Mouse (Mus musculus): ENCODE measurements at regions not wholly inside any gene's neighbourhood (a gene's known extent, or its start where the extent isn't known, plus 50 kb on each side); places are given as distances from the start of the nearest gene placed in this dataset.

DNA sequence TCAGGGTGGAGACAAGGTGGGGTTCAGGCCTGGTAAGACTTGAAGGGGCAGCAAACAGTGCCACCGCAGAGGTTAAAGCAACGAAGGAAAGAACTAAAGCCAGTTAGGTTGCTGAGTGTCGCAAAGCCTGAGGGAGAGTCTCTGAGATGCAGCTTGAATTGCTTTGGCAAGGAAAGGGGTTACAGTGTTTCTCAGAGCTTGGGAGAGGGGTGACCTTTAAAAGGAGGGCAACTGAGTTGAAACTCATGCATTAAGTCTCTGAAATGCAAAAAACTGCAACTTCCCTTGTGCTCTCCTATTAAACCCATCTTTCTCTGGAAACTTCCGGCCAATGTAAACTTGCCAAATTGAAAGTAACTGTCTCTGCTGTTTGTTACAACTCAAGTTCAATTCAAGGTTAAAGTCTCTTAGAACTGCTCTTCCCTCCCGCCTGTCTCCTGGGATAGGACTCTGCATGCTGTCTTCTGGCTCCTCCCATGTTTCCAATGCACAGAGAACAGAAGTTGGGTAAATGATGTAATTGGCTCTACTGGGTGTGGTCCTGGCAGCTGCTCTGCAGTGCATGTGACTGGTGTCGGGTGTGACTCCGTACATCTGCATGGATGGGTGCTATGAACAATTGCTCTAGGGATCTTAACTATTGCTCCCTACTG lies 181.4 kb upstream of the Gas1 start:
- DNase-seq (ENCODE audit: low spot score in 2 of 2) = no peak

DNA sequence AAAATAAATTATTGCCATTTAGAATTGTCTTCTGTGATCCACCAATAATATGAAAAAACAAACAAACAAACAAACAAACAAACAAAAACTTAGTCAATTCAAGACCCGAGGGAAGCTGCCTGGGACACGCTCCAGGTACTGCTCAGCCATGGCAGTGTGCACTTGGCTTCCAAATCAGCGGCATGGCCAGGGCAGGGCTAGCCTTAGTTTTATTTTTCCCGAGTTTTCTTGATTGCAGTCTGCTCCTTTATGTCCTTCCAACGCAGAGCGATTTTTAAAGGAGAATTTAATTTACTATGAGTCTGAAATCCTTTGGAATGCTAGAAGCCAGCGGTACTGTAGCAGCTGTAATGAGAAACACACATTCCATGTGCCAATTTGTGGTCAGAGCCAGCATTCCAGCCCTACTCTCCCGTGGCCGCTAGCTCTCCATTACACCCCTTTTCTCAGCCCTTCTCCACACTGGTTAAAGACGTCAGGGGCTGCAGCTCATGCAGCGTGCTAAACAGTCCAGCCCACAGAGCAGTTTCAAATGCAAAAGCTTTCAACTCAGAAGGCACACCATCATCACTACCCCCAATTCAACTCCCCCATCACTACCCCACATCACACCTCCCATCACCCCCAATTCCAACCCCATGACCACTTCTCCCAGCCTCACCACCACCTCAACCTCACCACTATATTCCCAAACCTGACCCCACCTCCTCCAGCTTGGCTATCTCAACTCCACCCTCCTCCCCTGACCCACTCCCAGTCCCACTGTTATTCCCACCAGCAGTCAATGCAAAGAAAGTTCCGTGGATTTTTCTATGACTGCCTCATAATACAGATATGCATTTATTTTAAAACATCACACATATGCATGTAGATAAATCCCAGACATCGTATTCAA lies 187.9 kb upstream of the Gas1 start:
- no peak for DNase-seq (ENCODE audit: low spot score in 2 of 2)

DNA sequence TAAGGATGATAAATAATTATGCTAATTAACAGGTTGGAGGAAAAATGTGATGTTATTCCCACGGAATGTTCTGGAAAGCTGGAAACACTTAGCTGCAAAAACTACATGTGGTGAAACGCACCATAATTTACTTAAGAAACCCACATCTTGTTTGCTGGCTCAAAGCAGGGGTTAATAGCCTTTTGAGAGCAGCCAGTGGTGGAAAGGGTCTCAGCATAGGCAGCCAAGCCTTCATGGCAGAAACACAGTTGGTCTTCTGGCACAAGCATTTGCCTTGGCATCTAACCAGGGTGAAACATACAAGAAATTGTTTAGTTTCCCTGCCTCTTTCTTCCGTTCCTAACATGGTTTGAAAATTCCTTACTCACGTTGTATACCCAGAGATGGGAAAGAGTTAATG lies 192.1 kb upstream of the Gas1 start:
- no peak for DNase-seq (ENCODE audit: low spot score in 2 of 2)

DNA sequence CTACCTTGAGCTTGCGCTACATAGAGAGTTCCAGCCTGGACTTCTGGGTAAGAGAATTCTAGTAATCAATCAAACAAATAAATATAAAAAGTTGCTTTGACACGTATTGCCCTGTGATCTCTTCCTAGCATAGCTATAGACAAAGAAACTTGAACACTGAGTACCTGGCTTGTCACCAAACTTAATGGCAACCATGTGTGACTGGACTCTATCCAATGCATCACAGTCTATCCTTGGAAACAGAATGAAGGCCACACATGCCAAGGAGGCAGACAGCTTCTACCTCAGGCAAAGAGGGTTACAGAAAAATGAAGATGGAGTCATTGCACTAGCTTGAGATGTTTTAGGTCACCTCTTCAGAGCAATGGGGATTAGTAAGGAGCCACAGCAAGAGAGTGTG lies 194.5 kb upstream of the Gas1 start:
- DNase-seq (ENCODE audit: low spot score in 2 of 2) = no peak

DNA sequence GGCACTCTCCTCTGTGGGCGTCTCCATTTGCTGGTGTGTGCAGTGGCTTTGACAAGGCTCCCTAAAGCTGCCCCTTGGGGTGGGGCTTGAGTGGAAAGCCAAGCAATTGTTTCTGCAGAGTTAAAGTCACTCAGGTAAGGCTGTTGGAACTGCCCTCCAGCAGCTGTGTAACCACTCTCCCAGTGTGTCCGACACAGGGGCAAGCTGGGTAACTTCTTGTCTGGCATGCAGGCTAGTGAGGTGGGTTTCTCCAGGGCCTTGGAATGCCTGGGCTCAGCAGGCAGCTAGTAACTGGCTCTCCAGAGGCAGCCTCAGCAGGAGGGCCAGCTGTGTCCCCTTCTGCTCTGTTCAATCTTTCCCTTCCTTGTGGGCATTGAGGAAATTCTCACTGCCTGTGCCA lies 199.5 kb upstream of the Gas1 start:
- no peak for DNase-seq (ENCODE audit: low spot score in 2 of 2)

DNA sequence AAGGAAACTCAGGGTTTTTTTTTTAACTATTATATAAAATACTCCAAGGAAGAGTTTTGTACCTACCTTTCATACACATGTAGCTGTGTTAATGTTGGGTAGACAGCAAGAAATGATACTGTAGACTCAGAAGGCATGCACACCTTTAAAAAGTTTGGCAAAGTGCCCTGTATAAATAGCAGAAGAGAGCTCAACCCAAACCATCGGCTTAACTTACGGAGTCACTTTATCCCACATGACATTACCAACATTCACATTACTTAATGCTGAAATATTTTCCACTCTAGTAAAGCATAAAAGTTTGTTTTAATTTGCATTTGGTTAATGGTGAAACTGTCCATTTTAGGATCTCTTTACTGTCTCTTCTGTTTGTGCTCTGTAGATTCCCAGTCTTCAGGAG lies 205.7 kb upstream of the Gas1 start:
- no peak for DNase-seq (ENCODE audit: low spot score in 2 of 2)

DNA sequence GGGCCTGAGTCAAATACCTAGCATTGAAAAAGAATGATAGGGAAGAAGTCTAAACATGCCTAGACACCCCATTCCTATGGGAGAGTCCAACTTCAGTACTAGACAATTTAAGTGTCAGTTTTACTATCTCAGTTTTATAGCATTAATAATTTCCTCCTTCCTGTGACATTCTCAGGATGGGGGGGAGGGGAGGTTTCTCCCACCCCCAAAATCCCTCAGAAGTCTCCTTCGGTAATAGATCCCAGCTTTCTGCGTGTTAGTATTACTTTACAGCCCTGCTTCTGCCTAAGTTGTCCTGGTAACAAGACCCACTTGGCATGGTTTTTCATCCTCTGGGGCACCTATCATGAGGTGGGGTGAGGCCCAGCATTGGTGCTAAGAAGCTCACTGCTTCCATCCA lies 202.9 kb upstream of the Dapk1 start:
- DNase-seq (ENCODE audit: low spot score in 2 of 2) = no peak

DNA sequence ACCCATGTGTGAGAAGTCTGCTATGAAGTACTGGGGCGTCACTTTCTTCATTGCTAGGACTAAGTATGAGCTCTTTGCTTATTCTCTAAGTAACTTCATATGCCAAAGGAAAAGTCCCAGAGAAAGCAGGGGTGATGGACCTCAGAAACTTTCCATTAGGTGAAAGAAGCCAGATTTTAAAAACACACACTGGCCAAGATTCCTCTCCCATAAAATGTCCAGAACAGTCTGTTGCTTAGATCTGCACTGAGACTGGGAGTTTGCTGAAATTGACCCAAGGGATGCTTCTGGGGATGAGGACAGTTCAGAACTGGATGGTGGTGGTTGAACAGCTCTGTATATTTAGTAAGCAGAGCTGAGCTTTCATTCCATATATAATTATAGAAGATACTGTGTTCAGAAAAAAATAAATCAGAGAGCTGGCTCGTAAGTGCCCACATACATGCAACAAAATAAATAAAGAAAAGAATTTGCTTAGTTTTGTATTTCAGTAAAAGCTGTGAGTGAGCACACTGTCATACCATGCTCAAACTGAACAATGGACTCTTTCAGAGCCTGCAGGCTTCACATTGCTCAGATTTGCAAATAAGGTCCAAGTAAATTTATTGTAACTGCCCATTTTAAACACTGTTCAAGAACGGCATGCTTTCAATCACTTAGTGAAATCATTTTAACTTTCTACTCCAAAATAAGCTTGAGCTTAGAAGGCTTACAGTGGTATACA lies 200.8 kb upstream of the Dapk1 start:
- no peak for DNase-seq (ENCODE audit: low spot score in 2 of 2)

DNA sequence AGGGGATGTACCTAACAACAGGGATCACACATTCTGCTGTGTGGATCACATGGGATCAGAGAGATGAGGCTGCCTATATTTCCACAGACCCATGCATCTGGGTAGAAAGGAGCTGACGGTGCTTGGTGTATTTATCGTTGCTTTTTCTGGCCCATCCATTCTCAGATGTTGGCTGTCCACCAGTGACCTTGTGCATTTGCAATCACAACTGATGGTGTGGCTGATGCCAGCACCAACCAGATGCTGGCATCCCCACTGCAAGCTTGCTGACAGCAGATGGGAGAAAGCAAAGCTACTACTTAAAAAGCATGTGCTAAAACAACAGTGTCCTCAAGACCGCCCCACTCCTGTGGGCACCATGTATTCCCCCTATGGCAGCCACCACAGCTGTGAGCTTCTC lies 198.3 kb upstream of the Dapk1 start:
- DNase-seq (ENCODE audit: low spot score in 2 of 2) = no peak

DNA sequence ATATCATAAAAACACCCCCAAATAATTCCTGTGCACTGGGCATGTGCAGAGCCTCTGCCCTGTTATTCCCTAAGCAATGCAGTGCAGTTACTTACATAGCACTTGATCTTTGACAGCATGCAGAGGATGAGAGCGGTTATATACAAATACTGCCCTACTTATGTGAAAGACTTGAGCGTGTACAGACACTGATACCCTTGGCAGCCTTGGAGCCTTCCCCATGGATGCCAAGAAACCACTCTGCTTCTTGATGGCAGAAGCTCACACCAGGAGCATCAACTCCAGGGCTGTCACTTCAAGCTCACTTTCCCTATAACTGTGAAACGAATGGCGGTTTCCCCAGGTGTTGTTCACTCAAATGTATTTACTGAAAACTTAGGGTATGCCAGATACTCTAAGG lies 194.4 kb upstream of the Dapk1 start:
- no peak for DNase-seq (ENCODE audit: low spot score in 2 of 2)

DNA sequence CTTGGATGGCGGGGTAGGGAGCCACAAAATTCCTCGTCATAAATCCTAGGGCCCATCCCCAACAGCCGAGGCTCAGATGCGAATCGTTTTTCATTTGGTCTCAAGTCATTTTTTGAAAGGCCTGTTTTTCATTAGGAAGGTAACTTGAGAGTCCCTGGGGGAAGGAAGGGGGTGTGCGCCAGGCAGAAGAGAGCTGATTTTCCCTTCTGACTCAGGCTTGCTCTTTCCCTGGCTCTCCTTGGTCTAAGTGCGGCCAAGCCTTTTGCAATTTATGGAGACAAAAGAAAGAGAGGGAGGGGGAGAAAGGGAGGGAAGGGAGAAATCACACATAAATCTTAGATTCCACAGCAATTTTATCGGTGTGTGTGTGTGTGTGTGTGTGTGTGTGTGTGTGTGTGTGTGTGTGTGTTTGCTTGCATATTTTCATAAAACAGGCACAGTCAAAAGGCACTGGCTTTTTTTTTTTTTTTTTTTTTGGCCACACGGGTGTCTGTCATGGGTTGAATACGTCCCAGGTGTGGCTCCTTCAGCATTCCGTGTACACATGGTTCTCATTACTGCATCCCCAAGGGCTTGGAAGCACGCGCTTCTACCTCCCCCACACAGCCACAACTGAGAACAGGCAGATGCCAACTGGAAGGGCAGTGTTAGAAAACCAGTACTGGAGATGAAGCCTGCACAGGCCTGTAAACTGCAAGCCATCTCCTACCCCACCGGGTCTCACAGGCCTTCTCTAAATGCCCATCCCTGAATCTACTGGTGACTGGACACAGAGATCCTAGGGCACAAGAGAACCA lies 191.8 kb upstream of the Dapk1 start:
- DNase-seq (ENCODE audit: low spot score in 2 of 2) = no peak

DNA sequence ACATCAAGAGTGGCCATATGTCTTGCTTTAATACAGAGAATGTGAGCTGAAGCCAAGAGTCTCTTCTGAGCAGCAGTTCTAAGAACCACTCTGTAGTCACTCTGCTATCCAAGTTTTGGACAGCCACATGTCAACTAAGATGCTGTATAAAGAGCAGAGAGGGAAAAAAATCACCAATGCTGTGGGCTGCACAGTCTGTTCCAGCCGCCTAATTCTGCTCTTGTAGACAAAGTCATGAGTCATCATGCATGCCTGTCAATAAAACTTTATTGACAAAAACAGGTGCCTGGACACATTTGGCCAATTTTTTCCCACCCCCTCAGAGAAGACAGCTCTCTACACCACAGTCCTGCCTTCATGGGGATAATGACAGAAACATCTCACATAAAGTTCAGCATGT lies 185.7 kb upstream of the Dapk1 start:
- DNase-seq (ENCODE audit: low spot score in 2 of 2) = no peak

DNA sequence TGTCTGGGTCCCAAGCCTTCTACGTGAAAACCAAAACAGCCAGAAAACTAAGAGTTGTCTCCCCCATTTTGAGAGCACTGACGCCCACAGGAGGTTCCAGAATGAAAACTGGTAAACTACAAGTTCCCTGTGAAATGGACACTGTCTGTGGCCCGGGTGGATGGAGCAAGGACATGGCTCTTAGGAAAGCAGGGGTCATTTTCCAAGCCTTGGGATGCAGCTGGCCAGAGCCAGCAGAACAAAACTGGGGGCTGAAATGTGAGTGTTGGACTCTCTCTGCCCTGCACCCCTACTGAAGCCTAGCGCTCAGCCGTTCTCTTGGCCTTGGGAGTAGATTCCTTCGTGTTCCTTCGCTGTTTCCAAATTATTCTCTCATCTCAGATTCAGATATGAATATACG lies 184.7 kb upstream of the Dapk1 start:
- no peak for DNase-seq (ENCODE audit: low spot score in 2 of 2)

DNA sequence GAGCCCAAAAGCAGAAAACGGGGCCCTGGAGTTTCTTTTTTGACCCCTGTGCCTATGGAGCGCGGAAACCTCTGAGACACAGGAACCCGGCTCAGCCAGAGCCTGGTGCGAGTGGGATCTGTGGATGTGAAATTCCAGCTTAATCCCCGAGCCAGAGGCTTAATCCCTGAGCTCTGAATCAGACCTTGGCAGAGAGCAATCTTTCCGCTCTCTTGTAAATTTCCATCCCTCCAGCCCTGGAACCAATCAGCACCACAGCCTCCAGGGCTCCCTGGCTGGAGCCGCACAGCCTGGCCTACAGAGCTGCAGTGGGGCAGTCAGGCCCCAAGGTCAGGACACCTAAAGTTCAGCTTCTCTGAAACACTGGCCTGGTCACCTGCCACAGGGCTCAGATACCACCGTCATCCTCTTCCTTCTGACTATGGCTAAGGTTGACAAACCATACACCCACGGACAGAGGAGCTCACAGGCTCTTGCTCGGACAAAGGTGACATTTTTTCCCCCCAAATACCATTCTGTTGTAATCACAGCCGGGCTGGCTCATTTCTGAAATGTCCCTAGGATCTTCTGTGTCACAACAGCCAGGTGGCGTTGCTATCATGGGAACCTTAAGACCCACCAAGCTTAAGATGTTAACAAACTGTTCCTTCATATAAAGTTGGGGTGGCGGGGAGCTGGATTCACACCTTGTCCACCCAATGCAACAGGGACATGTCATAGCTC lies 184.2 kb upstream of the Dapk1 start:
- DNase-seq (ENCODE audit: low spot score in 2 of 2) = no peak

DNA sequence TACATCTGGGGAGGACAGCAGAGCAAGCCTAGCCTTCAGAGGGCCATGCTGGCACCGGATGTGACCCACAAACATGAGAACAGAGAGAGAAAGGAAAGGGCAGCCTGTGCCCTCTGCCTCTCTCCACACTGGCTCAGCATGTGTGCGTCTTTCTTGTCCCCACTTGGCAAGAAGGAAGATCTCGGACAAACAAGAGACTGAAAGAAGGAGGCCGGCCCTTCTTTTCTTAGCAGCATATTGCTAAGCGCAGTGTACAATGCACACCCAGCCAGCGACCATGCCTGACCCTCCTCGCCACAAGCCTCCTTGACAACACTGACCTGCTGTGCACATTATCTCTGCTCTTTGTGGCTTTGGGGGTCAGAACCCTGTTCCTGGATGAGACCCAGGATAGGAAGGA lies 181.4 kb upstream of the Dapk1 start:
- no peak for DNase-seq (ENCODE audit: low spot score in 2 of 2)

DNA sequence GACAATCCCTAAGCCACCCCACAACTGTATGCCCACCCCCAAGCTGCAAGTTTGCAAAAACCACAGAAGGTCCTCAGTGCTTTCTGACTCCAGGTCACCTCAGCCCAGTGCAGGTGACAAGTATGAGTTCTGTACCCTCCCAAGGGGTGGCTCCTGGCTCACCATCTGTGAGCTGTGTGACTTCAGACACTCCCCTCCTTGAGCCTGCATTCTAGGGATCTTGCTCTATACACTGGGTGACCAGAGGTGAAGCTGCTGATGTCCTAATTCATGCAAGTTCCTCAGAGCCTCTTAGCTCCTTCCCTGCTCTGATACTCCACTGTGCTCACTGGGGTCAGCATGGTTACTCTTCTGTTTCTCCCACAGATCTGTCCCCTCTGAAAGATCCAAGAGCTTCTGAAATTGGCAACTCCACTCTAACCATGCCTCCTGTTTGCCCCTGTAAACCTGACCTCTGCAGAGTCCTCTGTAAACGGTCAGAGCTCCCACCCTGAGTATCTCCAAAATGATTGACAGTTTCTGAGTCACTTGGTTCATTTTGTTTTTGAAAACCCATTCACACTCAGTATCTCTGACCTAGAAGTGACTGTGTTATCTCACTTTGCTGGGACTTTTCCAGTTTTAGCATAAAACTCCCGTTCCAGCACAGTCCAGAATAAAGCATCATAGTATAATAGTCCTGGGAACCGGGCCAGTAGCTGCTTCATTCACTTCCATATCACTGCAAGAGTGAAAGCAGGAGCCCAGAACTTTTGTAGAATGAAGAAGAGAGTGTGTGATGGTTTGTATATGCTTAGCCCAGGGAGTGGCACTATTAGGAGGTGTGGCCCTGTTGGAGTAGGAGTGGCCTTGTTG lies 180.7 kb upstream of the Dapk1 start:
- DNase-seq (ENCODE audit: low spot score in 2 of 2) = no peak

DNA sequence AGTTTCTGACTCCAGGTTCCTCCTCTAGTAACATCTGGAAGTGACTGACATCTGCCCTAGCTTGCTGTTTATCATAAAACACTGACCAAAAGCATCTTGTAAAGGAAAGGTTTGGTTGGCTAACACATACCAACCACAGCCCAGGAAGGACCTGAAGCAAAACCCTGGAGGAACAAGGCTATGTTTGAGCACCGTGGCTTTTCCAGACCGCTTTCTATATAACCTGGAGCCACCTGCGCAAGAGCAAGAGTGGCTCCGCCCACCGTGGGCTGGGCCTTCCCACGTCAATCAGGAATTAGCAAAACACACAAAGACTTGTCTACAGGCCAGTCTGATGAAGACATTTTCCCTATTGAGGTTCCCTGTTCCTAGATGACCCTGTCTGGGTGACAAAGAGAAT lies 177.5 kb upstream of the Dapk1 start:
- no peak for DNase-seq (ENCODE audit: low spot score in 2 of 2)

DNA sequence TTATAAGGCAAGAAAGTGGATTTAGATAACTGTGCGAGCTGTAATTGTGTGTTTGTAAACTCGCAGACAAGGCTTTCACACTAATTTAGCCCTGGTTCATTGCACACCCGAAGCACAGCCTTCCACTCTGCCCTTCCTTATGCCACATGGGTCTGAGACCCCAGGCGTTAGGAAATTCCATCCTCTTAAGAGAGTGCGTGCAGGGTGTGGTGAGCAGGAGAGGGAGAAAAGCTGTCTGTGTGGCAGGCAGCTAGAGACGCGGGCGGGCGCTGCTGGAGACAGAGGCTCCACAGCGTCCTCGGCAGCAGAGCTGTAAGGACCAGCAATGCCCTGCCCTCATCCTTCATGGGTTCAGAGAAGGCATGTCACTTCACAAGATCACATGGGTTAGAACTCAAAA lies 176.6 kb upstream of the Dapk1 start:
- no peak for DNase-seq (ENCODE audit: low spot score in 2 of 2)

DNA sequence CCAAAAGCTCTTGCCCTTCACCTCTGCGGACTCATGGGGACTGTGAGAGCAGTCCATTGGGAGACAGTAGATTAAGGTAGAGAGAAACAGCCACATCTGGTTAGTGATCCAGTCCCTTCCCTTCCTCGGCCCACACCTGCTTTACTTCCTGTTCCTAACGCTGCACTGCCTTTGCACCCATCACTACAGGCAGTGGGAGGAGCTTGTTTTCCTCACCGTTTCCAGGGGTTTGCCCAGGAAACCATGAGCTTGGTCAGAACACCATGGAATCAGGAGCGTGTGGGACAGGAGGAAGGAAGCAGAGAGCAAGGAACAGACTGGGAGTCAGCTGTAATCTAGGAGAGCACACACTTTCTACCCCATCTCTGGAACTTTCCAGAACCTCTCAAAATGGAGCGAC lies 176.2 kb upstream of the Dapk1 start:
- DNase-seq (ENCODE audit: low spot score in 2 of 2) = no peak

DNA sequence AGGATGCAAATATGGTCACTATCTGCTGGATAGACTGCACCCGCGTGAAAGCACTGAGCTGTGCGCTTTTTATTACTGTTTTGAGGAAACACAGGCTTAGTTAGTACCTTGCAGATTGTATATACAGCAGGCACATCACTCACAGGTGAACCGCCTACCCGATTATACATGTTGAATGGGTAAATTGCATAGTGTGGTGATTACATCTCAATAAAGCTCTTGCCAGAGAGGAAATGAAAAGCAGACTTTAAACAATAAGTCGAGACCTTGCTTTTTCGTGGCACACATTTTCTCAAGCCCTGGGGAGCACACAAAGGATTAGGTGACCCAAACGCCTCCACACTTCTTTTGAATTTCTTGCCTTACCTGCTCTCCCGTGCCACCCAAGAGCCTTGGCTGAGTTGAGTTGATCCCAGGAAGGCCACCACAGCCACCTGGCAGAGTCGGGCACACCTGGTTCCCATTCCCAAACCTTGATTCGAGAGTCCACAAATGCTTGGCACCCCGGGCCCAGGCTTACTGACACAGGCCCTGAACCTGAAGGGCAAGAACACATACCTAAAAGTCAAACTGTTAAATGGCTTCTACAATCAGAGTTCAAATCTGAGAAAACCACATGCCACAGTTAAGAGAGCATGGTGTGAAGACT lies 175.4 kb upstream of the Dapk1 start:
- DNase-seq (ENCODE audit: low spot score in 2 of 2) = no peak
